Mouse (Mus musculus): ENCODE measurements at regions not wholly inside any gene's neighbourhood (a gene's known extent, or its start where the extent isn't known, plus 50 kb on each side); places are given as distances from the start of the nearest gene placed in this dataset.

DNA sequence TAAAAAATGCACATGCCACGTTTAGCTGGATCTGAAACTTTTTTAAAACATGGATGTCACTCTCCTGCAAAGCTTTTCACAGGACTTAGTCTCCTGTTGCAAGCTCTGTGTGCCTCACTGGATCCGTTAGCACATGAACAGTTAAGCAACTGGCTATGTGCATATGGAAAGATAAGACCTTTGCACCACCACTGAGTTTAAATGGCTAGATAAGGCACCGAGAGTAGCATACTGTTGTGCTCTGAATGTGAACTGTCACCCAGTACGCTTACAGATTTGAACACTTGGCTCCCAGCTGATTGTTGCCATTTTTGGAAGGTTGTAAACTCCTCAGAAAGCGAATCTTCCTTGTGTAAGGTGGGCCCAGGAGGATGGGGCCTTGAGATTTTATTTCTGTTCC lies 151.4 kb upstream of the Cadm1 start:
- TF ChIP-seq NELFE (IDR thresholded peaks at IDR 0.05; ENCODE audit: low read depth, low read length) (no peak), E2F4 (IDR thresholded peaks at IDR 0.05; ENCODE audit: insufficient replicate concordance, low read depth, low read length) (no peak), USF1 (IDR thresholded peaks at IDR 0.05; ENCODE audit: low read depth, low read length) (no peak), POLR2A (IDR thresholded peaks at IDR 0.05; ENCODE audit: low read depth, low read length) (no peak), POLR2AphosphoS2 (IDR thresholded peaks at IDR 0.05; ENCODE audit: low read depth, low read length) (no peak), SMC3 (IDR thresholded peaks at IDR 0.05; ENCODE audit: low read depth, low read length) (no peak), CTCF (conservative IDR thresholded peaks at IDR 0.05 in 1 of 2, IDR thresholded peaks at IDR 0.05 in 1 of 2; ENCODE audit: low read depth in 2 of 2, low read length in 2 of 2) (no peak), MXI1 (IDR thresholded peaks at IDR 0.05; ENCODE audit: low read depth, low read length) (no peak)
